Mouse (Mus musculus): ENCODE data around the gene Dbnl.
"Not testable (repeated sequence)": the region's sequence is repeated elsewhere in the genome, so short reads cannot be mapped to it uniquely, and the experiment has no call there.

The Dbnl gene

DNA sequence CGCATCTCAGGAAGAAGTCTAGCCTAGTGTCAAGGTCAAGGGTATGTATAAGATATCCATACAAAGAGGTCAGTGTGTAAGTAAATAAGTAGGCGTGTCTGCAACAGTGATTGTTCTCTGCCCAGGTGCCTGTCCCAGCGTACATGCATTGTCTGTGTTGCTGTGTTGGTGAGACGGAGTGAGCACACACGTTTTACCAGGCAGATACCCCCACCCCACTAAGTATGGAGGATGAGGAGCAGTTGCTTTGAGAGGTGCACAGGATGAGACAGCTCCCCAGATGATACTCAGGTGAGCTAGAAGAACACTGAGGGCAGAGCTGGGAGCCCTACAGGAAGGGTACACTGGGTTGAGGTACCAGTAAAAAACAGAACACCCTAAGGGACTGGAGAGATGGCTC, 15.9 kb downstream of the Dbnl start:
- POLR2A ChIA-PET, result interaction anchor here in 3 of 4 experiments (0.6 to 10.1 kb wide), 16 partner anchors 9 to 684 kb away, joined by 3 to 123 read pairs (median 4); partner anchors contain the start of genes Dbnl (in 2 of the 3), Polm (in 2 of the 3), Urgcp (in 1 of the 3) and Ykt6 (in 1 of the 3)
- CTCF ChIA-PET, result interaction anchor here in 2 of 4 experiments (0.5 to 1.6 kb wide), 7 partner anchors 11 to 149 kb away, joined by 3 to 6 read pairs (median 4); partner anchors contain the start of gene Dbnl (in 1 of the 2)

DNA sequence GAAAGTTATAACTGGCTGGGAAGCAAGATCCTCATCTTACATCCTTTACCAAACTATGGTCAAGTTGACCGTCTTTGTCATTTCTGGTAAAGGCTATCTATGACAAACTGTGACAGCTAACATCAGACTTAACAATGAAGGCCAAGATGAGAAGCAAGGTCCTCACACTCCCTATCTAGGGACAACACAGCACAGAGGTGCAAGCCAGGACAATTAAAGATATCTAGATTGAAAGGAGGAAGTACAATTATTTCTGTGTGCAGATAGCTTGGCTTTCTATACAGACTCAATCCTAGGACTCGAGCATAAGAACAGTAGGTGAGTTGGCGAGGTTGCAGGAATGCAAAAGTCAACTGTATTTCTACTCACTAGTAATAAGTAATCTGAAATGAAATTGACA, 17.4 kb downstream of the Dbnl start:
- POLR2A ChIA-PET, result interaction anchor here in 1 of 4 experiments (10.1 kb wide), 1 partner anchor 16 kb away, joined by 123 read pairs; the partner anchor contains the start of gene Dbnl
- CTCF ChIA-PET, result no interaction called here

DNA sequence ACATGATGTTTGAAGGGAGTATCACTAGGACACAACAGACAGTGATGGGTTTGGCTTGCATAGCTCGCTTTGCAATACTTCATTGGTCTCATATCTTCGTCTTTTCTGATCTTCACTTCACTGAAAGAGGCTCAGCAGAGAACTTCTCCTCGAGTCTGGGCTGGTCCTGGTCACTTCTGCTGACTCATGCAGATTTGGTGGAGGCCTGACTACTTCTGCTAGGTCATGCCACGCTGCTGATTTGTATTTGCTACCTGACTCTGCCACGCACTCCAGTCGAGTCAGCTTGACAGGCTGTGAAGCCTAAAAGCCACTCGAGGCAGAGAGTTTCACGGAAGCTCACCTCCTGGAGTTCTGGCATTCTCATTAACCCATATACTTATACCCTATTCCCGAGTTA, 19.7 kb downstream of the Dbnl start:
- POLR2A ChIA-PET, result interaction anchor here in 2 of 4 experiments (0.6 to 1.5 kb wide), 3 partner anchors 10 to 28 kb away, joined by 3 to 5 read pairs (median 4); partner anchors contain the start of gene Dbnl (in 1 of the 2)
- CTCF ChIA-PET, result interaction anchor here in 1 of 4 experiments (0.8 kb wide), 1 partner anchor 20 kb away, joined by 3 read pairs; the partner anchor contains the start of gene Dbnl

DNA sequence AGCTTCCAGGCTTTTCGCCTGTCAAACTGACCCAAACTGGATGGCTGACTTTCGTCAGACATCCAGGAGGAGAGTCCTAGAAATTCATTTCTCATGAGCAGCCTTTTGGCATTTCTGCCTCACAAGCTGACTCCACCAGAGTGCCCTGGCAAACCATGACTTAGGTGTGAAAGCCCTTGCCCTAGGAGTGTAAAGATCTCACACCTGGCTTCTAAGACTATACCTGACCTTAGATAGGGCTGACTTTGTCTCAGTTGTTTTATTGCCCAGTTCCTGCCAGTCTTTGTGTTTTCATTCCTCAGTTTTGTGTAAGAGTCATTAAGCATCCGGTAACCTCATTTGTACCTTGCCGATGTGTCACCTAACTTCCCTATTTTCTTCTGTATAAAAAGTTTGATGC, 21.2 kb downstream of the Dbnl start:
- POLR2A ChIA-PET, CTCF ChIA-PET: not testable (repeated sequence)

DNA sequence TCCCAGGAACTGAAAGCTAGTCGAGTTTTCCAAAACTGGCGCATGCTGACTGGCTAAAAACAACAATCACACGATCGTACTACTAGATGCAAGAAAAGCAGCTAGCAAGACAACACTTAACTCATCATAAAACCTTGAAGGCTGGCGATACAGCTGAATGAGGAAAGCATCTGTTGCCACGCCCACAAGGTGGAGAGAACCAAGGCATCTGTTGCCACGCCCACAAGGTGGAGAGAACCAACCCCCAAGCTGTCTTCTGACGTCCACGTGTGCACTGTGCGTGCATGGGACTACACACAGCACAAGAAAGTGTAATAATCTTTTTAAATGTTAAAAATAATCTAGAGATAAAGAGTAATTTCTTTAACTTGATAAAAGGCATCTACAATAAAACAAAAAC, 25.1 kb downstream of the Dbnl start:
- CTCF ChIA-PET, result interaction anchor here in 1 of 4 experiments (0.6 to 1.0 kb wide), 3 partner anchors 16 to 73 kb away, joined by 3 read pairs; no protein-coding TSS in a partner anchor
- POLR2A ChIA-PET, result interaction anchor here in 3 of 4 experiments (0.8 to 2.3 kb wide), 14 partner anchors 10 to 65 kb away, joined by 3 to 12 read pairs (median 4); partner anchors contain the start of genes Dbnl (in 1 of the 3), Pgam2 (in 1 of the 3) and Polm (in 1 of the 3)

GRCm38 (mm10) chr11:5819223-5819622, 30.9 kb downstream of the Dbnl start:
- ChIA-PET CTCF (interaction anchor here in 1 of 4 experiments (0.7 kb wide), 1 partner anchor 487 kb away, joined by 3 read pairs; no protein-coding TSS in a partner anchor), POLR2A (interaction anchor here in 3 of 4 experiments (0.6 to 1.7 kb wide), 6 partner anchors 10 to 57 kb away, joined by 3 to 9 read pairs (median 4); partner anchors contain the start of genes Dbnl (in 1 of the 3) and Urgcp (in 1 of the 3))

GRCm38 (mm10) chr11:5825432-5825831, 37.1 kb downstream of the Dbnl start:
- POLR2A ChIA-PET, result interaction anchor here in 2 of 4 experiments (0.9 to 2.5 kb wide), 4 partner anchors 11 to 23 kb away, joined by 3 to 7 read pairs (median 6); no protein-coding TSS in a partner anchor

DNA sequence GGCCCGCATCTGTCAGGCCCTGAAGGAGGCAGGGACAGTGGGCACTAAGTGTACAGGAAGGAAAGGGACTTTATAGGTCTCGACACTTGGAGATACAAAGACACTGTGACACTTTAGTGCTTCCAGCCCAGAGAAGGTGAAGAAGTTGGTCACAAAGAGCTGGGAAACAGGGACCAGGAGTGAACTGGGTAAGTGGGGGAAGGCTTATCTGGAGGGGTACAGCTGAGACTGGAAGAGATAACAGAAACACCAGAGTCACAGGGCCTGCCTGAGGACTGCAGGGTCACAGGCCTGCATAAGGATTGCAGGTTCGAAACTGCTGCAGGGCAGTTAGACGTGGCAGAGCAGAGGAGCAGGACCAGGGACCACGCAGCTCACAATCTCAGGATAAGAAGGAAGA, 39.6 kb downstream of the Dbnl start:
- POLR2A ChIA-PET, result interaction anchor here in 2 of 4 experiments (1.1 to 3.2 kb wide), 5 partner anchors 10 to 31 kb away, joined by 4 to 23 read pairs (median 11); partner anchors contain the start of genes Polm (in 2 of the 2) and Pgam2 (in 1 of the 2)
- CTCF ChIA-PET, result interaction anchor here in 1 of 4 experiments (1.5 to 2.8 kb wide), 2 partner anchors 58 to 125 kb away, joined by 4 to 12 read pairs; no protein-coding TSS in a partner anchor

More at GRCm38 (mm10) chr11:5825432-5825831, 37.1 kb downstream of the Dbnl start:
- CTCF ChIA-PET, result interaction anchor here in 2 of 4 experiments (0.6 to 1.2 kb wide), 2 partner anchors 60 to 111 kb away, joined by 3 read pairs; no protein-coding TSS in a partner anchor

GRCm38 (mm10) chr11:5828509-5829191, 40.4 kb downstream of the Dbnl start:
- ChIA-PET POLR2A (interaction anchor here in 3 of 4 experiments (0.5 to 3.2 kb wide), 16 partner anchors 9 to 680 kb away, joined by 3 to 23 read pairs (median 3); partner anchors contain the start of genes Pgam2 (in 2 of the 3), Polm (in 2 of the 3) and Dbnl (in 1 of the 3)), CTCF (interaction anchor here in 2 of 4 experiments (0.6 to 2.8 kb wide), 4 partner anchors 26 to 124 kb away, joined by 3 to 12 read pairs (median 4); no protein-coding TSS in a partner anchor)

DNA sequence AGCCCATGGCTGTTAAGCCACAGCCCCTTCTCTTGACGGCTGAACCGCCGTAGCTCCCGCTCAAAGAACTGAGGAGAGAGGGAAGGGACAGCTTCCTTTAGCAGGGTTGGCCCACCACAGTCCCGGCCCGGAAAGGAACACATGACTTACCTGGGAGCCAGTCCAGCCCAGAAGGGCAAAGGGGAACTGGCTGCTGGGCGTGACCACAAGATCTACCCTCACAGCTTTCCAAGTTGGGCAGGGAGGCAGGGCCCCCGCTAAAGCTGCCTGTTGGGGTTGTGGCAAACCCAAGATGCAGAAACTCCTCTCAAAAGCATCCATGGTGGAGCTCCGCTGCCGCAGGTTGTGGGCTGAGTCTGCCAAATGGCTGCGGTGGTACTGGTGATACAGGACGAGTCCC, 41.0 kb downstream of the Dbnl start:
- CTCF ChIA-PET, result interaction anchor here (0.6 to 2.8 kb wide), 6 partner anchors 27 to 124 kb away, joined by 3 to 12 read pairs (median 4); no protein-coding TSS in a partner anchor
- POLR2A ChIA-PET, result interaction anchor here in 3 of 4 experiments (0.5 to 3.2 kb wide), 16 partner anchors 8 to 680 kb away, joined by 3 to 23 read pairs (median 3); partner anchors contain the start of genes Pgam2 (in 2 of the 3), Polm (in 2 of the 3) and Dbnl (in 1 of the 3)

- ChIA-PET POLR2A (interaction anchor here in 1 of 4 experiments (1.0 kb wide), 1 partner anchor 21 kb away, joined by 3 read pairs; no protein-coding TSS in a partner anchor), CTCF (no interaction called here)
Measured at GRCm38 (mm10) chr11:5834506-5834905, 46.2 kb downstream of the Dbnl start.

- CTCF ChIA-PET, result interaction anchor here in 2 of 4 experiments (0.8 to 1.6 kb wide), 4 partner anchors 12 to 51 kb away, joined by 3 to 5 read pairs (median 4); partner anchors contain the start of gene Dbnl (in 1 of the 2)
- POLR2A ChIA-PET, result interaction anchor here in 3 of 4 experiments (0.8 to 6.6 kb wide), 4 partner anchors 22 to 83 kb away, joined by 3 to 33 read pairs (median 3); partner anchors contain the start of gene Pgam2 (in 1 of the 3)
Measured at GRCm38 (mm10) chr11:5835057-5835456, 46.8 kb downstream of the Dbnl start.

GRCm38 (mm10) chr11:5836126-5836525, 47.8 kb downstream of the Dbnl start:
- ChIA-PET CTCF (interaction anchor here in 3 of 4 experiments (0.7 to 3.0 kb wide), 7 partner anchors 11 to 439 kb away, joined by 3 to 15 read pairs (median 5); partner anchors contain the start of gene Dbnl (in 1 of the 3)), POLR2A (interaction anchor here in 3 of 4 experiments (0.5 to 6.6 kb wide), 15 partner anchors 7 to 175 kb away, joined by 3 to 33 read pairs (median 3); partner anchors contain the start of genes Dbnl (in 1 of the 3), Pgam2 (in 1 of the 3) and Urgcp (in 1 of the 3))

GRCm38 (mm10) chr11:5837251-5838246, 49.3 kb downstream of the Dbnl start, which contains the start of gene Polm:
TSS of gene Polm (minus strand) at chr11:5838016.
- ChIA-PET CTCF (interaction anchor here in 2 of 4 experiments (0.6 to 3.0 kb wide), 6 partner anchors 9 to 115 kb away, joined by 3 to 15 read pairs (median 4); partner anchors contain the start of gene Myl7 (in 1 of the 2)), POLR2A (interaction anchor here in 3 of 4 experiments (0.6 to 6.6 kb wide), 51 partner anchors 8 to 317 kb away, joined by 3 to 33 read pairs (median 4); partner anchors contain the start of genes Pgam2 (in 2 of the 3), Pold2 (in 2 of the 3), Ccdc117 (in 1 of the 3) and Dbnl (in 1 of the 3))

GRCm38 (mm10) chr11:5840346-5840745, 52.1 kb downstream of the Dbnl start:
- CTCF ChIA-PET, result no interaction called here
- POLR2A ChIA-PET, result interaction anchor here in 2 of 4 experiments (0.8 to 6.6 kb wide), 8 partner anchors 9 to 77 kb away, joined by 3 to 33 read pairs (median 6); partner anchors contain the start of genes Dbnl (in 1 of the 2) and Pgam2 (in 1 of the 2)

DNA sequence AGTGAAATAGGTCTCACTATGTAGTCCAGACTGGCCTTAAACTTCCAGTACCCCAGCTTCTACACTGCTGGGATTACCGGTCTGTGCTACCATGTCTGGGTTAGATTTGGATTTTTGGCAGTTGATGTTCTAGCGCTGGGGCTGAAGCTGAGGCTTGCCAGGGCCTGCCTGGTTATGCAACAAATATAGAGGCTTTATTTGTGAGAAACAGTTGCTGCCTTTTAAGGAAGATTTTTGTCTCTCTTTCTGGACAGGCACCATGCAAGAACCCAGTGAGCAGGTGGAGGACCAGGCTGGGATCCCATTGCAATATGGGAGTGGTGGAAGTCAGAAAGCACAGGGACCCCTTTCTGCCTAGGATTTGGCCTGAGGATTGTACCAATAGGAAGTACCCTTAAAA, 53.5 kb downstream of the Dbnl start:
- CTCF ChIA-PET, result no interaction called here
- POLR2A ChIA-PET, result interaction anchor here in 1 of 4 experiments (6.6 kb wide), 1 partner anchor 39 kb away, joined by 33 read pairs; the partner anchor contains the start of gene Pgam2

DNA sequence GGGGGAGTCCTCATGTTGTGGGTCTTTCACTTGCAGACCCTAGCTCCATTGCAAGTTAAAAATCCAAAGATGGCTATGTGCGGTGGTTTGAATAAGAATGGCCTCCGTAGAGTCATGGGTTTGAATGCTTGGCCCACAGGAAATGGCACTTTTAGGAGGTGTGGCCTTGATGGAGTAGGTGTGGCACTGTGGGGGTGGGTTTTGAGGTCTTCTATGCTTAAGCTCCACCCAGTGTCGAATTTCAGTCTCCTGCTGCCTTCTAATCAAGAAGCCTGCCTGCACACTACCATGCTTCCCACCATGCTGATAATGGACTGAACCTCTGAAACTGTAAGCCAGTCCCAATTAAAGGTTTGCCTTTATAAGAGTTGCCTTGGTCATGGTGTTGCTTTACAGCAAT, 54.8 kb downstream of the Dbnl start:
- ChIA-PET CTCF (no interaction called here), POLR2A (no interaction called here)
